Mouse (Mus musculus): ENCODE data around the gene Gal.

- TF ChIP-seq POLR2A (IDR thresholded peaks at IDR 0.05; ENCODE audit: borderline replicate concordance, low read depth, low read length), result no peak
- no peak for TF ChIP-seq CTCF (IDR thresholded peaks at IDR 0.05; ENCODE audit: low read depth, low read length)
Observed at GRCm38 (mm10) chr19:3447348-3447747, 33.0 kb upstream of the Gal start.
